Mouse (Mus musculus): ENCODE data around the gene Slc27a2.

Slc27a2 gene

GRCm38 (mm10) chr2:126551896-126552295 is 311 bp upstream of the Slc27a2 start:
- no peak for DNase-seq (ENCODE audit: extremely low read depth, low read depth)

GRCm38 (mm10) chr2:126553291-126553639 is 1.1 kb downstream of the Slc27a2 start:
- DNase-seq (ENCODE audit: extremely low read depth, low read depth): no peak

- DNase-seq (ENCODE audit: extremely low read depth, low read depth): no peak
Measured at GRCm38 (mm10) chr2:126555533-126555932, 3.3 kb downstream of the Slc27a2 start.

GRCm38 (mm10) chr2:126560094-126560493 is 7.9 kb downstream of the Slc27a2 start:
- DNase-seq (ENCODE audit: extremely low read depth, low read depth): no peak

- no peak for DNase-seq (ENCODE audit: extremely low read depth, low read depth)
Measured at GRCm38 (mm10) chr2:126563411-126564105, 11.4 kb downstream of the Slc27a2 start.

- no peak for DNase-seq (ENCODE audit: extremely low read depth, low read depth)
Measured at GRCm38 (mm10) chr2:126572163-126572562, 20.0 kb downstream of the Slc27a2 start.

DNA sequence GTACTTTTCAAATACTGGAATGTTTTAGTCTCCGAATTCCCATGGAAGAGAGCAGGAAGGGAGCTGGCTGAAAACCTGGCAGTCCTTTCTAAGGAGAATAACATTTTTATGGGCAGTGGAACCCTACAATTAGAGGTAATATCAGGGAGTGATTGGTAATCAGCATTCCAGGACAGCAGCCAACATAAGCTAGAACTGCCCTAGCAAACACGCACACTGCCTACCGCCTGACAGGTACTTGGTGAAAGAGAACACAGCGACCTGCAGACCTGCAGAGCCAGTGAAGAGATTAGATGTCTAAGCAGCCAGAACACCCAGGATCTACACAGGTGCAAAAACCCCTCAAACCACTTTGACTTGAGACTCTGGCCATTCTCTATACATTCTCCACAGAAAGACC is 20.5 kb downstream of the Slc27a2 start:
- DNase-seq (ENCODE audit: extremely low read depth, low read depth): no peak

DNA sequence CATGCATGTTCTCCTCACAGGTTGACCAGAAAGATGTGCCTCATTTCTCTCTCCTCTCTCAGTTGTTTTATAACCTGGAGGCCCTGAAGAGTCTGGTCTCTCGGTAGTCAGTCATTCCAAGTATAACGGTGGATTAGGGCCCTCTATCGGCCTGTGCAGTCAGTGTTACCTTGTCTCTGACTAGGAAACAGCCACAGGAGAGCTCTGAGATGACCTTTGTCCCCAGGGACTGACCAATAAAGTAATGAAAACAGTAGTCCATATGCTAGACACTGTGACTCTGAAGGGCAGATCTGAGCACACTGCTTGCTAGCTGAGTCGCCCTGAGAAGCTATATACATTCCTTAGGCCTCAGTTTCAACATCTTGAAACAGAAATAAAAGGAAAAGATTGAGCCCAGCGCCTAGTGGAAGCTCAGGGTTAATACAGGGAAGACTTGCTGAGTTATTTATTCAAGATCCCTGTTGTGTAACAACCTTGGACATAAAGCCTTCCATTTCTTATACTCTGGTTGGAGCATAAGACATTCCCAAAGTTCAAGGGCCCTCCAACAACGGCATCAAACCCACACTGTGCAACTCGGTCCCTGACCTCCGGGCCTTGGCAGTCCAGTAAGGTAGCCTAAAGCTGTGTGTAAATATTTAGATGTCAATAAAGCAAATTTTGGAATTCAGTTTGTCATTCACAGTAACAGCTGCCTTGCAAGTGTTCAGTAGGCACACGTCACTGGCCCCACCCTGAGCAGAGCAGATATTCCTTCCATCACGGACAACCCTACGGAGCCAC is 23.4 kb downstream of the Slc27a2 start:
- no peak for DNase-seq (ENCODE audit: extremely low read depth, low read depth)

DNA sequence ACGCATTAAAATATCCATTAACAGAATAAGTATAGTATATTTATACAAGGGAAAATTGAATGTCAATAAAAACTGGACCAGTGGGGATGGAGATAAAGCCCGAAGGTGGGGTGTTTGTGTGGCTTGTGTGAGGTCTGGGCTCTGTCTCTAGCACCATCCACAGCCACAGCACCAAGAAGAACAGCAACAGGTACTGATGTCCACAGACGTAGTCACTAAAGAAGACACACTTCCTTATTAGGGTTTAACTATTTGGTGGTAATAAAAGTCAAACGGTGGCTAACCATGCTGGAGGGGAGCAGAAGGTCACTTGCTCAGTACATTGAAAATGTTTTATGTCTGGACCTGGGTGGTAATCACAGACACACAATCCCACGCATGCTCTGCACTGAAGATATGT is 25.2 kb downstream of the Slc27a2 start:
- no peak for DNase-seq (ENCODE audit: extremely low read depth, low read depth)

GRCm38 (mm10) chr2:126579282-126579681 is 27.1 kb downstream of the Slc27a2 start:
- no peak for DNase-seq (ENCODE audit: extremely low read depth, low read depth)

DNA sequence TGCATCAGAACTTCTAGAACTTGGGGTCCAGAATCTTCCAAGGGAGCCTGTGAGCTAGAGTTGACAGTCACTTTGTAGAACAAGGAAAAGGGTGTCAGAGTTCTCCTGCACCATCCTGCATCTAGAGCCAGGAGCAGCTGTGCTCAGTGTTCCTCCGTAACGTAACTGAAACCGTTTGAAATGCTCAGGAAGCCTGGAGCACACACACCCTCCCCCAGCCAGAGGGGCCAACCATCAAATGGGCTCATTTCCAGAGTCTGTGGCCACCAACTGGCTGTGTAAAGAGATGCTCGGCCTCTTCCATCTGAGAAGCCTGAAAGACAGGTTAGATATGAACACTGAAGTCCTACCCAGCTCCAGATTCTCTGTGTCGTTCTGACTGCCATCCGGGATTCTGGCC is 31.8 kb downstream of the Slc27a2 start:
- no peak for DNase-seq (ENCODE audit: extremely low read depth, low read depth)

GRCm38 (mm10) chr2:126584621-126585369 is 32.6 kb downstream of the Slc27a2 start:
- no peak for DNase-seq (ENCODE audit: extremely low read depth, low read depth)

DNA sequence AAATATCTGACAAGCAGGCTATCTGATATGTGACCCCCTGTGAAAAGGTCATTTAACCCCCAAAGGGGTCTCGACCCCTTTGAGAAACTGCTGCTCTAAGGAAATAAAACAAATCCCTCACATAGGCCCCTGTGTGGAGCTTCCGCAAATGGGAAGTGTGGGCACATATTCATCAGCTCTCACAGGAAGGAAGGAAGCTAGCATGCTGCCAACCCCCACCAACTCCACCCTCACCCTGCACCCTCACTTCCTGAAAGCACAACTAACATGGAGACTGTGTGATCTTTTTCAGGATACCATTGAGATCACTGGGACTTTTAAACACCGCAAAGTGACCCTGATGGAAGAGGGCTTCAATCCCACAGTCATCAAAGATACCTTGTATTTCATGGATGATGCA is 35.3 kb downstream of the Slc27a2 start:
- no peak for DNase-seq (ENCODE audit: extremely low read depth, low read depth)

DNA sequence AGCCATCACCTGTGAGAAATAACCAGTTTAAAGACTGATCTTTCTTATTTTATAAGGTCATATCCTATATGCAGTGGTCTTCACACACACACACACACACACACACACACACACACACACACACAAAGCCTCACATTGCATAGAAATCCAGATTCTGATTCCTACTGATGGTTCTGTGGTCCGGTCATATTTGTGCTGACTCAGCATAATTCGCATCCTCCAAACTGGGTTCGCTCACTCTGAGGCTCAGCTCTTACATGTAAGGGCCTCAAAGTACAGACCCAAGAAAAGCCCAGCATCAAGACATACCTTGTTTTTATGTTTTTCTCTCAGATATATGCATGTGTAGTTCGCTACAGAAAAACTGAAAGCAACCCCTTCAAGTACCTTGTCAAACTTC is 39.1 kb downstream of the Slc27a2 start:
- no peak for DNase-seq (ENCODE audit: extremely low read depth, low read depth)

DNA sequence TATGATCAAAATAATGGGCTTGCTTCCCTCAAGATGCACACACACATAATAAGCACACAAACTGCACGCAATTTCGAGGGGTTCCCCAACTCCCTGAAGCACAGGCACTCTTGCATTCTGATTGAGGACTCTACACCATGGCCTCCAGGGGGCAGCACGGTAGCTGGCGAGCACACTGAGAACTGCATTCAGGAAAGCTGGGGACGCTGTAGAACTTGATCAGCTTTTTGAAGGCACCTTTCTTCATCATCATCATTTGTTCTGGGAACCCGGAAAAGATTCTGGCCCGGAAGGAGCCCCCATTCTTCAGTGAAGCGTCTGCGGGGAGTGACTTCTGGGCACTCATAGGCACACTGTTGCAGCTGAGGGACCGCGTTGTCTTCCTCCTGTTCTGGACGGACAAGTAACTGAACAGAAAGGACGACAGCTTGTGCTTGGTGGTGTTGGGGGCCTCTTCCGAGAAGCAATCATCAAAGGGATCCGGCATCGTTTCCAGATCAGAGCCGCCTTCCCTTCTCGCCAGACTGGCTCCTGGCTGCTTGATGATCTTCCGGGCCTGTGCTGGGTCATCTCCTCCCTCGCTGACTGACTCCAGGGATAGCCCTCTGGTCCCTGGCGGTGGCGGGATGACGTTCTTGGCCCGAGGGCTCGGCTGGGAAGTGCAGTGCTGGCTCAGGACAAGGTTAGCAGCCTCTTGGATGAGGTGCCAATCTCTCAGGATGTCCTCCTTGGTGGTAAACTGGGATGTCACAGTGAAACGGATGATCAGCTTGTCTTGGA is 41.8 kb downstream of the Slc27a2 start:
- DNase-seq (ENCODE audit: extremely low read depth, low read depth): peak; percentile 43

DNA sequence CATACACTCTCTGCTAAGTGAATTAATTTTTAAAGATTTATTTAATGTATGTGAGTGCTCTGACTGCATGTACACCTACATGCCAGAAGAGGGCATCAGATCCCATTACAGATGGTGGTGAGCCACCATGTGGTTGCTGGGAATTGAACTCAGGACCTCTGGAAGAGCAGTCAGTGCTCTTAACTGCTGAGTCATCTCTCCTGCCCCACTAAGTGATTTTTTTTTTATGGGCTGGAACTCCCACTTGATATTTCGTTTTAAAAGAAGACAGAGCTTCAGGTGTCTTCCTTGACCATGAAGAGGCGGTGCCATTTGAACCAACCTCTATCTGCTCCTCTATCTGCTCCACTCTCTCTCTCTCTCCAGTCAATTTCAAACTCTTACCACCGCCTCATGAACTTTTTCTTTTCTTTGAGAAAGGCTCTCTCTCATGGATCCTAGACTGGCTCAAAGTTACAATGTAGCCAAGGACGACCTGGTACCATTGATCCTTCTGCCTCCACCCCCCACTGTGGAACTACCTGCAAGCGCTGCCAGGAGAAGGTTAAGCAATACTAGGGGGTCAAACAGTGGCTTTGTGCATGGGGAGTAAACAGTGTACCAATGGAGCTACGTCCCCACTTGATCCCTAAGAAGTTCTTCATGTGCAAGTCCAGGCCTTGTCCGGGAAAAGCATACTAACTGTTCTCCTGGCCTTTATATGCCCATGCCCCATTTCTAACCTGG is 44.3 kb downstream of the Slc27a2 start:
- no peak for DNase-seq (ENCODE audit: extremely low read depth, low read depth)

GRCm38 (mm10) chr2:126597279-126598241 is 45.4 kb downstream of the Slc27a2 start:
- DNase-seq (ENCODE audit: extremely low read depth, low read depth): no peak

DNA sequence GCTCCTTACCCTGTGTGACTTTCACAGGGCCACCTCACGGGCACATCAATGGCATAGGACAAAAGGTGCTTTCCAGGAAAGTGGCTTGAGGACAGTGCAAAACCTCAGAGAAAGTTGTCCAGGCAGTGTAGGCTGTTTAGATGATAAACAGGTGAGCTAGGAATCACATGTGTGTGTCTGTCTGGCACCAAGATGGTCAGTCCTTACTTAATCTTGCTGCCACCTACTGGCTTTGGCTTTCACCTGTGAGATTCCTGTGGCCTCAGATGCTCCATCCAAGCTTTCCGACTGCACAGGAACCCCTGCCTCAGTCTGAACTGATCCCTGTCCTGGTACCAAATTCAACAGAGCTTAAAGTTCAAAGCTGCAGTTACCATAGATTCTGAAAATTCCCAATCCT is 46.2 kb downstream of the Slc27a2 start:
- DNase-seq (ENCODE audit: extremely low read depth, low read depth): no peak

DNA sequence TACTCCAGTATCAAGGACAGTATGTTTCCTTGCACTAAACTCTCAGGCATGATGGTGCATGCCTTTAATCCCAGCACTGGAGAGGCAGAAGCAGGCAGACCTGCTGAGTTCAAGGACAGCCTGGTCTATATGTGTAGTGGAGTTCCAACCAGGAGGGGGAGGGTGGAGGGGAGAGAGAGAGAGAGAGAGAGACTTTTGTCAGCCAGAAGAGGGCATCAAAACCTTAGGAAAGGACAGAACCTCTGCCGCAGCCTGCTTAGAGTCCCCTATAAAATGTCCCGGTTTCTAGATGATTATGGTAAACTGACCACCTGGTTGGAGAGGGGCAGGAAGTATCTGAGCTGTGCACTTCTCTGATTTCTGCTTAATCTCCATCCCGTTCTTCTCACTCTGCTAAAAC is 46.8 kb downstream of the Slc27a2 start:
- no peak for DNase-seq (ENCODE audit: extremely low read depth, low read depth)

DNA sequence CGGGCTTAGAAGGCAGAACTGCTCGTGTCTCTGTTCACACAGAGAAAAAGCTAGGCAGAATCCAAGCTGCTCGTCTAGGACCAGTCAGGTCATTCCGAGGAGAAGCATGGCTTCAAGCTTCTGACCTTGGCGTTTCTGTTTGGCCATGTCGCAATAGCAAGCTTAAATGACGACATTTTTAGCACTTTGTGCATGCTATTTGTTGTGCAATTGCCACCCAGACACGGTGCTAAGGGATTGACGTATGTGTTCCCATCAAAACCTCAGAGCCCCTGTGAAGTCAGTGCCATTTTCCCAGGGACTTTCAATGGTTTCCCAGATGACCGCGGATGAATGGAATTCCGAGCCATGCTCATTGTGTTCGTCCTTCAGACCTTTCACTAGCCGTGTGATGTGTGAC is 48.3 kb downstream of the Slc27a2 start:
- no peak for DNase-seq (ENCODE audit: extremely low read depth, low read depth)
